Mouse (Mus musculus) CH12.LX (cell line): ENCODE results near the gene BC030867.

Source experiments
- CTCF ChIP-seq, 2 experiments: IDR thresholded peaks in 1 of 2; conservative IDR thresholded peaks in 1 of 2; 2 replicates each; pipeline ENCODE4 v1.5.1; 2011 to 2012; ENCODE audit warnings: low read depth in 2 of 2, low read length in 2 of 2, improper control_type of control experiment in 1 of 2, inconsistent platforms in 1 of 2, mild to moderate bottlenecking in 1 of 2, moderate library complexity in 1 of 2
- GABPA ChIP-seq: IDR thresholded peaks from 2 replicates; pipeline ENCODE4 v1.6.1; 2012; ENCODE audit warnings: low read depth, low read length, improper control_type of control experiment, inconsistent platforms; ENCODE audit not compliant: insufficient replicate concordance
- POLR2A ChIP-seq: IDR thresholded peaks from 2 replicates; pipeline ENCODE4 v1.6.1; 2011; ENCODE audit warnings: low read depth, mild to moderate bottlenecking, improper control_type of control experiment, low read length
- USF1 ChIP-seq: IDR thresholded peaks from 2 replicates; pipeline ENCODE4 v1.6.1; 2014; ENCODE audit warnings: low read depth, mild to moderate bottlenecking, inconsistent platforms, low read length, improper control_type of control experiment
- ZNF384 ChIP-seq: IDR thresholded peaks from 2 replicates; pipeline ENCODE4 v1.6.1; 2012; ENCODE audit warnings: low read depth, low read length, improper control_type of control experiment, inconsistent platforms

DNA sequence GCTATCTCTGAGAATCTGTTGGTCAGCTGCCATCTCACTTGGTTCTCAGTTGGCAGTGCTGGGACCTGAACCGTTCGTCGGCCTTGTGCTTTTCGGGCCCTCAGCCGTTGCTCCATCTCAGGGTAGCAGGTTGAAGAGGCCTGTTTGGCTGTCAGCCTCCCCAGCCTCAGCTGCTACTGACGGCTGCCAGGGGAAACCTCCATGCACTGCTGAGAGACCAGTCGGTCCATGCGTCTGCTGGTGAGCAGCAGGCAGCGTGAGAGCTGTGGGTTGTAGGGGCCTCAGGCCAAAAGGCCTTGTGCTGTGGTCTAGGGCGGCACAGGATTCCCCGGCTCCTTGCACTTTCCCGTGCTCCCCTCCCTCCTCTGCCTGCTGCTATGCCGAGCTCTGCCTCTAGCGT is 17.1 kb downstream of the BC030867 start:
- TF ChIP-seq ZNF384 (no peak), POLR2A (no peak), CTCF (conservative IDR thresholded peaks at IDR 0.05 in 1 of 2, IDR thresholded peaks at IDR 0.05 in 1 of 2; ENCODE audit: low read depth in 2 of 2, low read length in 2 of 2) (no peak), GABPA (no peak), USF1 (no peak)
